Mouse (Mus musculus): ENCODE data around the gene Adgrl2.

Adgrl2 gene

DNA sequence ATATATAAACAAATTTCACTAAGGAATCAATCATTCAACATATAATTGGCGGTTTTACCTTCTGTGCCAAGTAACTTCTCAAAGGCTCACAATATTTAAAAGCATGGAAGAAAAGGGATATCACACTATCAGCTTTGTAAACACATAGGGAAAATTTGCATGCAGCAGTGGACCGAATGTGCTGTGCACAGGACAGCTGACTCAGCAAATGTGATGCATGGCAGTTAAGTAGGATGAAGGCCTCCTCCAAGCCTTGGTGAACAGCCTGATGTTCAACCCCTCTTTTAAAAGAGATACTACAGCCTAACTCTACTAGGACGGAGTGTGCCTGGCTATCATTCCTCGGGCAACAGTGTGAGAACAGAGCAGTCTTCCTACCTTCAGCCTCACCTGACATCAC lies 105.2 kb downstream of the Adgrl2 start:
- DNase-seq (ENCODE audit: low spot score in 2 of 2): no peak

DNA sequence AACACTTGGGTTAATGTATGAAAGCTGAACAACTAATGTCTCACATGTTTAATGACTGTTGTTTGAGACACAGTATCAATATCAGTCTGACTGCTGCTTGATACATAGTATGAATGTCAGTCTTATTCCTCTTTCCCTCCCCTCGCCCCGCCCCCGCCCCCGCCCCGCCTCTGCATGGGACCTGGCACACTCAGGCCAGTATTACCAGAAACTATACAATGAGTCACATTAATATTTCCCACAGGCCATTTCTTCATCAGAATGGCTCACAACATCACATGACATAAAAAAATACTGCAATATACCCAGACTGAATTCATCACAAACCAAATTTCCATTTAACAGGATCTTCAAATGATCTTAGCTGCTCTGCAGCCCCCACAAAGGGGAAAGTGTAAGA lies 108.9 kb downstream of the Adgrl2 start:
- DNase-seq (ENCODE audit: low spot score in 2 of 2): no peak

DNA sequence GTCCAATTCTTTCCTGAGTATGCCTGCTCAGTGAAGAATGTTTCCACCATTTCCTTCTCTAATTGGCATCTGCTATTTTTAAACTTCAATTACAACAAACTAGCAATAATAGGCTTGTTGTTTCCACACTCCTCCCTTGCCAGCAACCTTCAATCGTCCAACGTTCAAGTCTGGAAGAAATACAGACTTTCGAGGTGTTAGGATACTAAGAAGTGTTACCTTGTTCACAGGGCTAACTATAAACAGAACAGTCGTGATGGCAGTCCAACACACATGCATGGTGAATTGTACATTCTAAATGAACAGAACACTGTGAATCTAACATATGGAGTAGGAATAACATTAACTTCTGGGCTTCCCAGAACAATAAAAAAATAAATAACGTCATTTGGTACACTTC lies 117.8 kb downstream of the Adgrl2 start:
- DNase-seq (ENCODE audit: low spot score in 2 of 2): no peak

DNA sequence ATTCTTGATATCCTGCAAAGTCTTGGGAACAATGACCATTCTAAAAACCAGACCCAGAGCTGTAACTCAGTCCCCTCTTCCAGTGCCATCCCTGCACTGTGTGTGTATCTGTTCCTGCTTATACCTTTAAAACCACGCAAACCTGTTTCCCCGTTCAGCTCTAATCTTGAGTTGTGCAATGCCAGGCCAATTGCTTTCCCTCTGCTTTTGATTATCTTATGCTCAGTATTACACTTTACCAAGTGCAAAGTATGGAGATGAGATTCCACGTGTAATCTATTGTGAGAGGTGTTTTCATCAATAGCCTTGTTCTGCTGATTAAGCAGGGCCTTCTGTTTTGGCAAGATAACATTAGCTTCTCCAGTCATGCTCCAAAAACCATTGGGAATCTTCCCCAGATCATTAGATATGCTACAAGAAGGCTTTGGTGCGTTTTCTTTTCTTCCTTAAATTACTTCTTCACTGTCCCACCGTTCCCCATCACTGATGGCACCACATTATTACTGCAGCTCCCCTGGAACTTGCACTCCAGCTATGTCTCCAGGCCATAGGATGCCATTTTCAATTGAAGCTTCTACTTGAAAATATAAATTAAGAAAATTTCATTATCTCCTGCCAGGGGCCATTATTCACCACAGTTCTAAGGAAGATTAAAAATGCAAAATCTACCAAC lies 118.4 kb downstream of the Adgrl2 start:
- DNase-seq (ENCODE audit: low spot score in 2 of 2): no peak

DNA sequence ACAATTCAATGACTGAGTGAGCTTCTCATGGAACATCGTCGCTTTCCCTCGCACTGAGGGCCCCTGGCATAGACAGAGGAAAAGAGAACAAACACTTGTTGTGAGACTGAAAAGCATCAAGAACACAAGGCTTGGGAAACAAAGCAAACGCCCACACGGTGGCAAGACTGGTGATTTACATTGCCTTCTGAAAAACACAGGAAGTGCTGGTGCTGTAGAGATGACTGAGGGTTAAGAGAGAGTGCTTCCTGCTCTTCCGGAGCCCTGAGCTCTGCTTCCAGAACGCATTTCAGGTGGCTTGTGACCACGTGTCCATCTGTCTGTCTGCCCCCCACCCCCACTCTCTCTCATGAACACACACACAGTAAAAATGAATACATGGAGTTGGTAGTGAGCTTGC lies 122.7 kb downstream of the Adgrl2 start:
- no peak for DNase-seq (ENCODE audit: low spot score in 2 of 2)

DNA sequence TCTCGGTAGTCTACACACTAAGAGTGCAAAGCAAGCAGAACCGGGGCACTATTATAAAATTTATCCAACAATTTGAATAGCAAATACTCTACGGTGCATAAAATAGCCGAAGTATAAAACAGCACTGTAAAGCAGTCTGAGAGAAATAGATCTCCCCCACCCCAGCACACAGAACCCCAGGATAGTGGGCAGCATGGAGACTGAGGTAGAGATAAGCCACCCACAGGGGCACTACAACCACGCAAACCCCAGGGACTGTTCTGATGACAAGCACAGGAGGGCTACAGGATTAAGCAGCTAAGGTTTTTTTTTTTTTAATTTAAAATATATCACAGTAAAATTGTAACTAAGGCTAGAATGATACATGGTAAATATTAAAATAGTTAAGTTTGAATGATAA lies 123.7 kb downstream of the Adgrl2 start:
- DNase-seq (ENCODE audit: low spot score in 2 of 2): no peak

DNA sequence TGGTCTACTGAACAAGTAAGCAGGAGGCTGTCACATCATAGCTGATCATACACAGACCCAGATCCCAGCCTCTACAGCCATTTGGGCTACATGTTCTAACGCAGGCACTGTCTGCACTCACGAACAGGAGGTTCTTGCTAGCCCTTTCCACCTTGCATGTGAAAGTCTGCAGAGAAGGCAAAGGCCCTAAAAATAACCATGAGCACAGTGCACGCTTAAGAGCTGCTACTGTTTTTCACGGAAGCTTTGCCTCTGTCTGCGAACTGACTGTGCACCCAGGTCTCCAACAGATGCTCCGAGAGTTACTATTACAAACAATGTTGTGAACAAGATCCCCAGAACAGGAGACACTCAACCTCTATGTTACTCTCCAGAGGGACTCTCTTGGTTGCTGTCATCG lies 124.3 kb downstream of the Adgrl2 start:
- DNase-seq (ENCODE audit: low spot score in 2 of 2): no peak

DNA sequence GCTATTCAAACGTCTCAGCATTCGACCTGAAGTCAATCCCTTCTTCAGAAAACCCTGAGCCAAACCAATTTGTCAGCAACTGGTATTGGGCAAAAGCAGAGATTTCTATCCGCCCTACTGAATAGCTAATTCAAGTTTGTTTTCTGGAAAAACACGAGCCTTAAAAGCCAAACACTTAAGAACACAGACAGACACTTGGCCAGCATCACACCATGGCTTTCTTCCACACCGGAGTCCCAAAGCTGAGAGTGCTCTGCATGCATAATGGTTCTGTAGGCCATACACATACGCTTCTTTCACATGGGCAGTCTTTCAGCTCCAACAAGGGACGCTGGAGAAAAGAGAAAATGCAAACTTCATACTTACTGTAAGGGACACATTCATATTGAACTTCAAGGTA lies 125.1 kb downstream of the Adgrl2 start:
- DNase-seq (ENCODE audit: low spot score in 2 of 2): no peak

DNA sequence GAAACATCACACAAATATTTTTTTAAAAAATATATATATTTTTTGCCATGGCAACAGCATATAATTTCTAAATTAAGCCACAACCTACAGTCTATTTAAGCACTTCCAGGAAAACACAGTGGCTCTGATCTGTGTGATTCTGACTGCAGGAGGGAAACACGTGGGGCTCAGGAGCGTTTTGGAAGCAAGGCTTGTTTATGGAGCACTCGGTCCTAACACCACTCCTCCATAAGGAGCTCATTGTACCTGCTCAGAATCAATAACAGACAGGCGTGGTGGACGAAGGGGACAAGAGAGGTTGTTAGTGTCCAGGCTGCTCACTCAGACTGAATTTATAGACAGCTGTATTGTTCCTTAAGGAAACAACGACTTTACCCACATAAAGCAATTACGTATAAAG lies 128.5 kb downstream of the Adgrl2 start:
- no peak for DNase-seq (ENCODE audit: low spot score in 2 of 2)

DNA sequence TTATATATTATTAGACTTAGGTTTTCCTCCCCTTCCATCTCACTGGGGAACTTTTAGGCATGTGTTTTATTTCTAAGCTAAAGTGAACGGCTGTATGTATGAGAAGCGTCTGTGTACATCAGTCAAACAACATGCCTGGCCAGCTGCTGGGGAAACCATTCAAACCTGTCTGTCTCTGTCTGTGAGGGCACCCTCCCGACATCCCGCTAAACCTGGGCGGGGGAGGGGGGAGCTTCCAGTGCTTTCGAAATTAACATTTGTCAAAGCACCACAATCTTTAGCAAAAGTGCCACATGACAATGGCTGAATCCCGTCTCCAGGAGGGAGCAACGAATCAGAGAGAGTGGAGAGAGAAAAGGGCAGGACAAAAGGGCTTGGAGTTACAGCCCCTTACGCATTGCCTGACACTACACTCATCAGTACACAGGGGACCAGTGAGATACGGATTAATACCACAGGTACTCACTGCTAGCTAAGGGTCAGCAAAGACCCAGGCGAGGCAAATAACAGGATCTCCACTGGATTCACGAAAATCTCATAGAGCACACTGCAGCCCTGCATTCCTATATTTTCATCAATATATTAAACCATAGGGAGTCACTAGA lies 135.9 kb downstream of the Adgrl2 start:
- no peak for DNase-seq (ENCODE audit: low spot score in 2 of 2)

DNA sequence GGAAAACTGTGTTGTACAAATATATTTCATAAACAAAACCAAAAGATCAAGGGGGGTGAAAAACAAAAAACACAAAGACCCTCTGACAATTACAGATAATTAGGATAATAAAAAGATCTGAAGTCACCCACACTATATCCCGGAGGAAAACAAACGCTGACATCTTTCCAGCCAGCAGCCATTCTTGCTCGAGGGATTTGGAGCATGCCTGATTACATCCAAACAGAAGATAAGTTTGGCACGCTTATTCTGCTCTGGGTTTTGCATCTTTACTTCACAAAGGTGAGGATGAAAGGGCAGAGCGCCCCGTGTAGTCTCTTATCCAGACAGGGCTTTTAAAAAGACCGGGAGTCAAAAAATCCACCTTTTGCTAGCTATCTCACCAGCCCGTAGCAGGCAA lies 137.0 kb downstream of the Adgrl2 start:
- DNase-seq (ENCODE audit: low spot score in 2 of 2): no peak

DNA sequence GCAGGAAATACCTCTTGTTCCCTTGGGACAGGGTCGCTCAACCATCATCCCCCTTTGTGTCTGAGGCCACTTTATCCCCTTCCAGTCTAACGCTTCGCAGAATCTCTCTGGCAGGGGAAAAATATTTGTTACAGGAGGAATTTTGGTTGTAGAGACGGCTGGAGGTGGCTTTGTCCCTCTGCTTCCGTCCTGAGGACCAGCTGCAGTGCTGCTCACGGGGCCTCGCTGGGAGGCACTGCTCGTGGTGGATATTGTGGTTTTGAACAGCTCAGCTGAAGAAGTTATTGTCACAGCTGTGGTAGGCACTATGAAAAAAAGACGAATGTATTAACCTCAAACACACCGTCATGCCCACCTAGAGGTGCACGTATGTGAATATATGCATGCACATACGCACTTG lies 137.8 kb downstream of the Adgrl2 start:
- no peak for DNase-seq (ENCODE audit: low spot score in 2 of 2)

DNA sequence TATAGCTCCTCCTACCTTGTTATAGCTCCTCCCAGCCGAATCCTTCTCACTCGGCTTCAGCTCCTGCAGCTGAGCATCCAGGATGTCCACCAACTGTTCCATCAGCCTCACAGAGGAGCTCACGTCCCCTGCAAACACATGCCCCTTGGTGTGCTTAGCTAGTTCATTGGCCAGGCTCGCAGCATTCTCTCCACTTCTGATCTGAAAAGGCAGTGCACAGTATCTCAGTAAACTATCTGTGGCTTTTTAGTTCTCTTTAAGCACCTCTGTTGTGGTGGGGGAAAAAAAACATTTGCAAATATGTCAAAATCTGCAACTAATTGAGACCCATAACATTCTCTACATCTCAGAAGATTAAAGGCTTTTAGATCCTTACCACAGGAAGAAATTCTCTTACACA lies 139.5 kb downstream of the Adgrl2 start:
- DNase-seq (ENCODE audit: low spot score in 2 of 2): no peak

DNA sequence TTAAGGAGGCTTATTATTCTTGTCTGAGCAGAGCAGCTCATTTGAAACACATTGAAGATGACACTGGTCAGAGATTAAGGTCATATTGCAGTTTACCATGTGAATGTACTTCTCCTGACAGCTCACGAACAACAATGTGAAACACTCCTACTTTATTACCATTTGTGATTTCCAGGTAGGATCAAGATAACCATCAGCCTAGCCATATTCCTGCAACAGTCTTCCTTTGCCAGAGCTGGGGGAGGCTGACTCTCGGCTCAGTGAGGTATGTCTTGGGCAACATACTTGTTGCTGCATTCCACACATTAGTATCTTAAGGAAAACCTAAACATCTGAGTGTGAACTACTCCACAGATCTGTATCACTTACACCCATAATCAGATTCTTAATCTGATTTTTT lies 142.0 kb downstream of the Adgrl2 start:
- no peak for DNase-seq (ENCODE audit: low spot score in 2 of 2)

DNA sequence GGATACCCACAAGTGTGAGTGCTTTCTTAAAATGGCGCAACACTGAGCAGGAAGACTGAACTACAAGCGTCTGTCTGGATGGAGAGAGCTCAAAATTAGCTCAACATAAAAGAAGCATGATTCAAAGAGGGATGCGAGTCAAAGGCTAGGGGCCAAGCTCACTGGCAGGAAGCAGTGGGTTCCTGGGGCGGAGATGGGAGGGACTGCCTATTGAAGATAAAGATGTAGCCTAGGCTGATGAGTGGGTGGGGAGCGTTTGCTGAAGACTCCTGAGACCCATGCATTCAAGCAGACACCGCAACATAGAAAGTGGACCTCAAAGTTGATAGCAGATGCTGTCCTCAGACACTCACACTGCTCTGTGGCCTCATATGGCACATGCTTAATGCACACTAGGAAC lies 146.2 kb downstream of the Adgrl2 start:
- DNase-seq (ENCODE audit: low spot score in 2 of 2): no peak

DNA sequence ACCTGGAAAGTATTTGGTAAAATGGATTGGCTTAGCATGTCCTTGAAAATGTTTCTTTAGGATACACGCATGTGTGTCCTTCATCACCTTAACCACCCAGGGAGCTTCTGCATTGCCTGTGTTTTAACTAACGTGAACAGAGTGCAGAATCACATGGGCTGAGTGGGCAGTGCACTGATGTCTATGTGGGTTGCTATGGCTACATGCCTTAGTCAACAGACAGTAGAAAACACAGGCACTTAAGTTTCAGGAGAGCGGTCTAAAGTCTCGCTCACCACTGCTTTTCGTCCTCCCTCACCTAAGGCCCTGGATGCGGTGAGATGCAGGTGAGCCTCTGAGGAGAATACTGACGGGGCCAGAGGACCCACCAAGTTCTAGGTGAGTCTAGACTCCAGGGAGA lies 147.8 kb downstream of the Adgrl2 start:
- DNase-seq (ENCODE audit: low spot score in 2 of 2): no peak

DNA sequence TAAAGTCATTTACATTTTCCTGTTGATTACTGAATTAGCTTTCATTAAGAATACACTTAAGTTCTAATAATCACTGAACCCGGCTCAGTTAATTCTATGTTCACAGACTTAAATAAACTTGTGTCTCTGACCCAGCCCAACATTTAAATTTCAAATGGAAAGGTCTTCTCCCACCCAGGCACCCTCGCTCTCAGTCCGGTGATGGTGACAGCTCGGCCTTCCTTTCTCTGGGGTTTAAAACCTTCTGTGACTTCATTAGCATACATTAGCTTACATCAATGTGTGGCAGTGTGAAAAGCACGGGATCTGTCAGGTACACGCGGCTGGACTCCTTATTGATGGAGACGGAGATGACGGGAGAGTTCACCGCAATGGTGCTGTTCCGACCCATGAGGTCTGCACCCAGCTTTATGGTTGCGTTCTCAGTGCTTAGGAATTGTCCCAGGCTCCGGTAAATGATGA lies 151.5 kb downstream of the Adgrl2 start:
- DNase-seq (ENCODE audit: low spot score in 2 of 2): no peak

DNA sequence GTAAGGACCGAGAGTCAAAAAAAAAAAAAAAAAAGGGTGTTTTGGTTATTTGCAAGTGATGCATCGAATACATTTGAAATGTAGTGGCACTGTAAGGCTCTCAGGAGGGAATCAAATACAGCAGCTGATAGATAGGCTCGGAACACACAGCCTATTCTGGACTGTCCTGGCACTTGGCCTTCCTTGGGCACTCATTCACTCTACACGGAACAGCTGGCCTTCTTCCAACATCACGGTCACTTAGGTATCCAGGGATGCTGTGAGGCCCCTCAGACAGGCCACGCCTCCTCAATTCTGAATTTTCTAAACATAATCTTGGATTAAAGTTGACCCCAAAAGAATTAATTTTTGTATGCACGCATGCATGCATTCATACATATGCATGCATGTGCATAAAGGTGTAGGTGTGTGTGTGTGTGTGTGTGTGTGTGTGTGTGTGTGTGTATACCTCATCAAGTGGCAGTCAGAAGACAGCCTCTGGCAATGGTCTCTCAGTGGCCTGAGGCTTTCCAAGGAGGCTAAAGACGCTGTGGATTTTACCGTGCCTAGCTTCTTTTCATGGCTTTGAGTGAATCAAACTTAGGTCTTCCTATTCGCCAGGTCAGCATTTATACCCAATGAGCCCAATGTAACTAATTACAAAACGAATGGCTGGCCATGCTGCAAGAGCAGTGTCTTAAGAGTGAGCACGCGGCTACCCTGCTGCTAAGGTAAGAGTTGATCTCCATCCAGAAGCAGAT lies 152.1 kb downstream of the Adgrl2 start:
- DNase-seq (ENCODE audit: low spot score in 2 of 2): no peak

DNA sequence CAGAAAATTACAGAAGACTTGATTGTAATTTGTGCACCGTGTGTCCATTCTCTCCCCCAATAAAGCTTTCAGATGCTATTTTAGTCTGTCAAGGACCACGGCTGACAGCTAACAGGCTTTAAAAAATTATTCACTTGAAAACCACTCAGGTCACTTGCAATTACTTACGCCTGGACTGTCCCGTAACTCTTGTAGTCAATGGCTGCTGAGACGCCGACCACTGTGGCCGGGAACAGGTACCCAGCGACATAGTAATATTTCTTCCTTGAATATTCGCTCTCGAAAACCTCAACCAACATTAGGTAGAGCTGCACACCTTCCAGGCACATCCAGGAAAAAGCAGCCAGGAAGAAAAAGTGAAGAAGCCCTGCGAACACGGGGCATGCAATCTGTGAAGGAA lies 155.2 kb downstream of the Adgrl2 start:
- no peak for DNase-seq (ENCODE audit: low spot score in 2 of 2)

DNA sequence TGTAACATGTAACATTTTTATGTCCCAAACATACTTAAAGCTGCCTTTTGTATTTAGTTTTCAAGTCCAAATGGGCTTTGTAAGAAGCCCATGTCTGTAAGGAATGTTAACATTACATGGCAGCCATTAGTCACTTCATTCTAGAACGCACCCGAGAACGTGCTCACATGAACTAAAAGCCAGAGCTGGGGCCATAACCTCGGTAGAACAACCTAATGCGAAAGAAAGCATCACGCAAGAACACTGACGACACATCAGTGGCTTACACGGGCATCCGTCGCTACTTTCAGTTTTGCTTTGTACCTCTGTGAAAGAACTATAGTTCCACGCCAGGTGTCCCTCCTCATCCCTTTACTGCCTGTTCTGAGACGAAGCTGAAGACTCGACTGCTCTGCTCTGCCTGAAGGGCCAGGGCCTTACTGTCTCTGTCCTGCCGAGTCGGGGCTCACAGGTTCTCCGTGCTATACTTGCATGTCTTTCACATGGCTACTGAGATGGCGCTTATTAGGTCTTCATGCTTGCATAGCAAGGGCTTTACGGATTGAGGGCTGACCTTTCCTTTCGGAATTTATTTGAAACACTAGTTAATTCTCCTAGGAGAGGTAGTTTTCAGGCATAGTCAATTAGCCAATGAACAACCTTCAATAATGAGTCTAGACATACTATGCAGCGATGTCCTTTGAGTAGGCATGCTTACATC lies 157.1 kb downstream of the Adgrl2 start:
- no peak for DNase-seq (ENCODE audit: low spot score in 2 of 2)

DNA sequence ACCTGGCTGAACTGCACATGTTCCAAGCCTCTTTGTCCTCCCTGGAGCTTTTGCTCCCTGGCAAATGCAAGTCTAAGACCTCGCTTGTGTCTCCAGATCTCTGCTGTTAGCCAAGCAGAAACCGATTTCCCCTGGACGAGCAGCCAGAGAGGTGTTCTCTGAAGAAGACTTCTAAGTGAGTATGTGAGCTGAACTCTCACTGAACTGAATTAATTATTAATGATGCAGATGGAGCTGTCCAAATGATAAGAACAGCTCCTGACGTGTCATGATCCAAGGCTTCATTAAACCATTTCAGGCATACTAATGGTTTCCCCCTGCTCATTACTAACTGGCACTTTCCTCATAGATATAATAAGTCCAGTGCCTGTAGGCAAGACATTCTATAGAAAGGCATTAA lies 158.4 kb downstream of the Adgrl2 start:
- no peak for DNase-seq (ENCODE audit: low spot score in 2 of 2)

DNA sequence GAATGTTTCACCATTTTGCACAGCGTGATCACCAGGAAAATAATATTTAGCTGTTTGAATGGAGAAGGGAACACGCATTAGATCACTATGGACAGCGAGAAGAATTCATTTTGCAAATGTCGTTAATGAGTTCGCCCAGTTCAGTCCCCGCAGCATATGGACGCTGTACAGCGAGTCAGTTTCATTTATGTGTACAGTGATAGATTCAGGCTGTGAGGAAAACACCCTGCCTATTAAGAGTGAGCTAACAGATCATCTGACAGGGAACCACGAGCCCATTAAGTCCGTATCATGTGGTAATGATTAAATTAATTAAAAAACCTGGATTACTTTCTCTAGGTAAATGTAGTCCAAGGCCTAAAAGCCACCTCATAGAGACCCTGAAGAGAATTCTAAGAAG lies 161.8 kb downstream of the Adgrl2 start:
- DNase-seq (ENCODE audit: low spot score in 2 of 2): no peak

DNA sequence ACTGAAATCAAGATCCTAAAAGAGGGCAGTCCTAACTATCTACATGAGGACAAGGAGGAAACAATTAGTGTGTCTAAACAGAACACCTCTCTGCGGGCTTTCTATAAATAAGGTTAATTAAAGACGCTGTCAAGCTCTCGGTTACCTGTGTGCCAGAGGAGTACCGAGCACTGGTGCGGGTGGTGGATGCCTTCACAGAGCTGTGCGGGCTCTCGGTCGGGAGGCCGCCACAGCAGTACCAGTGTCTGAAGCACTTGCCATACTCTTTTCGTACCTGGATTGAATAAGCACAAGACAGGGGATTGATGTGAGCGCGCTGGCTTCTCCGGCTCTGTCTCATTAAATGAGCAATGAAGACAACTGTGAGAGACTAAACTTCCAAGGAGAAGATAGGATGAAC lies 166.8 kb downstream of the Adgrl2 start:
- DNase-seq (ENCODE audit: low spot score in 2 of 2): no peak
